Mouse (Mus musculus) embryonic stem cell, embryonic (primary cell): ENCODE data around the gene Rarres1.

Source experiments
- CTCF ChIA-PET, 4 experiments: fragments of 300-600 bp in 2 of 4; fragments of 350-600 bp in 2 of 4; sonication (Branson Sonifier 250); formaldehyde crosslinking; loops; one replicate each; lab custom pipeline; 2022; ENCODE audit warnings: inconsistent platforms in 2 of 4; lab: Charles Lee
- POLR2A ChIA-PET, 4 experiments: fragments of 300-600 bp in 2 of 4; fragments of 350-600 bp in 2 of 4; sonication (Branson Sonifier 250); formaldehyde crosslinking; loops; one replicate each; lab custom pipeline; 2022; ENCODE audit warnings: antibody characterized with exemption in 4 of 4, inconsistent platforms in 1 of 4; lab: Charles Lee

Gene Rarres1

GRCm38 (mm10) chr3:67499406-67499791, 15.9 kb downstream of the Rarres1 start:
- ChIA-PET CTCF (interaction anchor here in 1 of 4 experiments (0.6 kb wide), 1 partner anchor 252 kb away, joined by 7 read pairs; no protein-coding TSS in a partner anchor), POLR2A (no interaction called here)

- POLR2A ChIA-PET, result interaction anchor here in 2 of 4 experiments (0.9 kb wide), 2 partner anchors 9 to 65 kb away, joined by 3 read pairs; no protein-coding TSS in a partner anchor
- CTCF ChIA-PET, result interaction anchor here in 1 of 4 experiments (0.6 kb wide), 1 partner anchor 251 kb away, joined by 7 read pairs; no protein-coding TSS in a partner anchor
Measured at GRCm38 (mm10) chr3:67498773-67499405, 16.4 kb downstream of the Rarres1 start.

GRCm38 (mm10) chr3:67497998-67498397, 17.3 kb downstream of the Rarres1 start:
- CTCF ChIA-PET, result no interaction called here

GRCm38 (mm10) chr3:67496310-67496709, 19.0 kb downstream of the Rarres1 start:
- CTCF ChIA-PET, result no interaction called here
- POLR2A ChIA-PET, result no interaction called here

More at GRCm38 (mm10) chr3:67497998-67498397, 17.3 kb downstream of the Rarres1 start:
- POLR2A ChIA-PET, result interaction anchor here (0.6 to 1.0 kb wide), 5 partner anchors 10 to 64 kb away, joined by 3 read pairs; no protein-coding TSS in a partner anchor

GRCm38 (mm10) chr3:67493132-67493531, 22.2 kb downstream of the Rarres1 start:
- POLR2A ChIA-PET, result interaction anchor here in 1 of 4 experiments (0.5 to 2.0 kb wide), 3 partner anchors 8 to 1470 kb away, joined by 3 to 4 read pairs (median 3); no protein-coding TSS in a partner anchor
- CTCF ChIA-PET, result interaction anchor here in 1 of 4 experiments (0.5 kb wide), 1 partner anchor 484 kb away, joined by 6 read pairs; no protein-coding TSS in a partner anchor

GRCm38 (mm10) chr3:67492086-67492869, 23.0 kb downstream of the Rarres1 start:
- CTCF ChIA-PET, result interaction anchor here in 2 of 4 experiments (0.6 to 1.3 kb wide), 3 partner anchors 19 to 22 kb away, joined by 3 read pairs; no protein-coding TSS in a partner anchor

GRCm38 (mm10) chr3:67490156-67490555, 25.2 kb downstream of the Rarres1 start:
- CTCF ChIA-PET, result interaction anchor here in 1 of 4 experiments (1.4 kb wide), 1 partner anchor 23 kb away, joined by 8 read pairs; no protein-coding TSS in a partner anchor
- POLR2A ChIA-PET, result no interaction called here

More at GRCm38 (mm10) chr3:67492086-67492869, 23.0 kb downstream of the Rarres1 start:
- POLR2A ChIA-PET, result interaction anchor here in 2 of 4 experiments (1.2 to 2.0 kb wide), 3 partner anchors 9 to 14 kb away, joined by 3 to 4 read pairs (median 3); no protein-coding TSS in a partner anchor

- CTCF ChIA-PET, result no interaction called here
- POLR2A ChIA-PET, result interaction anchor here in 1 of 4 experiments (1.6 kb wide), 1 partner anchor 21 kb away, joined by 3 read pairs; the partner anchor contains the start of gene Lxn
Measured at GRCm38 (mm10) chr3:67485233-67485632, 30.1 kb downstream of the Rarres1 start.

GRCm38 (mm10) chr3:67482400-67482799, 32.9 kb downstream of the Rarres1 start:
- ChIA-PET POLR2A (interaction anchor here in 1 of 4 experiments (0.7 kb wide), 1 partner anchor 929 kb away, joined by 4 read pairs; no protein-coding TSS in a partner anchor), CTCF (no interaction called here)

- POLR2A ChIA-PET, result interaction anchor here in 2 of 4 experiments (0.9 to 2.5 kb wide), 5 partner anchors 11 to 1013 kb away, joined by 3 to 11 read pairs (median 3); partner anchors contain the start of genes Lxn (in 2 of the 2) and Gfm1 (in 1 of the 2)
- CTCF ChIA-PET, result no interaction called here
Measured at GRCm38 (mm10) chr3:67479806-67480205, 35.5 kb downstream of the Rarres1 start.

GRCm38 (mm10) chr3:67473438-67473837, 41.9 kb downstream of the Rarres1 start:
- CTCF ChIA-PET, result no interaction called here
- POLR2A ChIA-PET, result interaction anchor here in 2 of 4 experiments (0.7 to 4.2 kb wide), 4 partner anchors 9 to 409 kb away, joined by 3 to 16 read pairs (median 4); partner anchors contain the start of gene Lxn (in 2 of the 2)

GRCm38 (mm10) chr3:67471408-67472127, 43.8 kb downstream of the Rarres1 start:
- ChIA-PET CTCF (no interaction called here), POLR2A (no interaction called here)

GRCm38 (mm10) chr3:67467281-67467680, 48.0 kb downstream of the Rarres1 start:
- POLR2A ChIA-PET, result interaction anchor here in 1 of 4 experiments (1.4 to 2.0 kb wide), 2 partner anchors 8 to 11 kb away, joined by 3 to 7 read pairs; no protein-coding TSS in a partner anchor
- CTCF ChIA-PET, result no interaction called here

- CTCF ChIA-PET, result no interaction called here
- POLR2A ChIA-PET, result interaction anchor here in 2 of 4 experiments (0.5 to 2.0 kb wide), 2 partner anchors 9 to 101 kb away, joined by 3 to 7 read pairs; no protein-coding TSS in a partner anchor
Measured at GRCm38 (mm10) chr3:67466576-67466975, 48.7 kb downstream of the Rarres1 start.

- ChIA-PET POLR2A (interaction anchor here in 3 of 4 experiments (0.6 to 2.7 kb wide), 30 partner anchors 9 to 1145 kb away, joined by 3 to 18 read pairs (median 5); partner anchors contain the start of genes Gfm1 (in 1 of the 3) and Mfsd1 (in 1 of the 3)), CTCF (interaction anchor here in 3 of 4 experiments (0.5 to 2.5 kb wide), 11 partner anchors 14 to 105 kb away, joined by 3 to 15 read pairs (median 4); partner anchors contain the start of genes Gfm1 (in 1 of the 3) and Rarres1 (in 1 of the 3))
Measured at GRCm38 (mm10) chr3:67463450-67464372, 51.6 kb downstream of the Rarres1 start, which contains the start of gene Lxn. Gene Lxn (minus strand): TSS chr3:67463926.

GRCm38 (mm10) chr3:67463001-67463400, 52.3 kb downstream of the Rarres1 start:
- CTCF ChIA-PET, result interaction anchor here (0.6 to 2.5 kb wide), 11 partner anchors 13 to 105 kb away, joined by 3 to 15 read pairs (median 4); partner anchors contain the start of genes Gfm1 (in 1 of the 4) and Rarres1 (in 1 of the 4)

More at GRCm38 (mm10) chr3:67463001-67463400, 52.3 kb downstream of the Rarres1 start:
- POLR2A ChIA-PET, result interaction anchor here in 3 of 4 experiments (0.6 to 2.7 kb wide), 16 partner anchors 9 to 1146 kb away, joined by 3 to 18 read pairs (median 5); no protein-coding TSS in a partner anchor
